18 mouse cellular contexts compared by ENCODE assay signal in the genomic region with DNA sequence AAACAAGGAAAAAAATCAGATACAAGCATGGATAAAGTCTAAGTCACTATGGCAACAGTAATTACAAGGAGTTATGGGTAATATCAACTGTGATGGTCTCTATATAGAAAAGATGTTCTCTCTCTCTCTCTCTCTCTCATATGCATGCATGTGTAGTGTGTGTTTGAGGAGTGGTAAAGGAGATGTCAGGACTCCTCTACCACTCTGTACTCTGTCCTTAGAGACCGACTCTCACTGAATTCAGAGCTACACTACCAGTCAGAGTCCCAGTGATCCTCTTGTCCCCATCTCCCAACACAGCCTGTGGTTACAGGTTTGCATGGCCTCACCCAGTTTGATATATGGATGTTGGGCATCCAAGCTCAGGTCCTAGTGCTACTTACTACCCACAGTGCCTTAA.
DNase-seq lines count a peak whose midpoint lies in the region; ATAC-seq and TF ChIP-seq lines count a peak whose summit lies in the region.
"Had no signal": no experiment of that assay in that cellular context is flagged by ENCODE, and none has a peak within 500 bp of the region (broad histone marks: within the 10 kb centered on the region; RNA-seq: fewer than 3 reads in every experiment).

No protein-coding gene starts in this region.

- H3K9ac ChIP-seq in forebrain, embryonic 11.5 days (ENCODE audit: low read length): no peak overlapping the region
- no peak overlapping the region for H3K9ac ChIP-seq in neural tube, embryonic 11.5 days (ENCODE audit: low read length)
- H3K9ac ChIP-seq in hindbrain, postnatal 0 days (replicated peaks; ENCODE audit: low read length): no peak overlapping the region
- H3K9ac ChIP-seq: liver, embryonic 14.5 days; lung, embryonic 14.5 days had no signal

- H3K36me3 ChIP-seq in forebrain, embryonic 11.5 days (ENCODE audit: control insufficient read depth, insufficient read depth, low read length): no peaks in the 10 kb centered on the region
- no peaks in the 10 kb centered on the region for H3K36me3 ChIP-seq in forebrain, embryonic 10.5 days (replicated peaks)
- no peaks in the 10 kb centered on the region for H3K36me3 ChIP-seq in neural tube, embryonic 11.5 days (ENCODE audit: control insufficient read depth, insufficient read depth, low read length)
- no peaks in the 10 kb centered on the region for H3K36me3 ChIP-seq in hindbrain, postnatal 0 days (ENCODE audit: insufficient read depth, low read length)
- H3K36me3 ChIP-seq: heart, embryonic 10.5 days had no signal

- no peak overlapping the region for H3K4me2 ChIP-seq in forebrain, embryonic 11.5 days (ENCODE audit: low read depth, low read length, severe bottlenecking)
- no peak overlapping the region for H3K4me2 ChIP-seq in neural tube, embryonic 11.5 days (ENCODE audit: low read depth)
- H3K4me2 ChIP-seq in hindbrain, postnatal 0 days (ENCODE audit: low read depth, low read length): no peak overlapping the region
- H3K4me2 ChIP-seq: lung, embryonic 14.5 days had no signal

- H3K4me3 ChIP-seq in forebrain, embryonic 11.5 days (ENCODE audit: low read depth, low read length): no peak overlapping the region
- no peak overlapping the region for H3K4me3 ChIP-seq in forebrain, embryonic 10.5 days
- H3K4me3 ChIP-seq in neural tube, embryonic 11.5 days (ENCODE audit: low read depth, low read length): no peak overlapping the region
- no peak overlapping the region for H3K4me3 ChIP-seq in hindbrain, postnatal 0 days (ENCODE audit: low read length)
- H3K4me3 ChIP-seq: heart, embryonic 10.5 days; left cerebral cortex, adult 2 months had no signal

- peak; percentile 46 for ATAC-seq in forebrain, embryonic 11.5 days (replicated peaks; ENCODE audit: low FRiP score)
- ATAC-seq in neural tube, embryonic 11.5 days (ENCODE audit: insufficient read depth, low FRiP score, low TSS enrichment): 0 out of 2 replicates have a peak, but pooled peaks have one; percentile 17
- no peak for ATAC-seq in hindbrain, postnatal 0 days

- no peak overlapping the region for H3K27ac ChIP-seq in forebrain, embryonic 11.5 days (ENCODE audit: low read depth, low read length)
- no peak overlapping the region; the same call in 1 of the 2 replicates for H3K27ac ChIP-seq in forebrain, embryonic 10.5 days
- H3K27ac ChIP-seq in neural tube, embryonic 11.5 days (ENCODE audit: low read depth, low read length): no peak overlapping the region
- H3K27ac ChIP-seq in hindbrain, postnatal 0 days: peak overlapping the region; percentile 26; the same call in 1 of the 2 replicates
- H3K27ac ChIP-seq: heart, embryonic 10.5 days; kidney, postnatal 0 days; left cerebral cortex, adult 2 months; liver, embryonic 14.5 days had no signal

- H3K9me3 ChIP-seq in forebrain, embryonic 11.5 days (ENCODE audit: control insufficient read depth, low read length): no peaks in the 10 kb centered on the region
- no peaks in the 10 kb centered on the region for H3K9me3 ChIP-seq in forebrain, embryonic 10.5 days
- H3K9me3 ChIP-seq in neural tube, embryonic 11.5 days (ENCODE audit: control insufficient read depth, low read length): no peaks in the 10 kb centered on the region
- no peaks in the 10 kb centered on the region for H3K9me3 ChIP-seq in hindbrain, postnatal 0 days (ENCODE audit: low read length)
- H3K9me3 ChIP-seq: heart, embryonic 10.5 days had no signal

- peaks cover 2% of the 10 kb centered on the region; the same call in 1 of the 2 replicates for H3K4me1 ChIP-seq in forebrain, embryonic 11.5 days (replicated peaks; ENCODE audit: control insufficient read depth, insufficient read depth, low read length)
- H3K4me1 ChIP-seq in forebrain, embryonic 10.5 days: peaks cover 16% of the 10 kb centered on the region
- H3K4me1 ChIP-seq in neural tube, embryonic 11.5 days (ENCODE audit: control insufficient read depth, insufficient read depth, low read length): no peaks in the 10 kb centered on the region
- H3K4me1 ChIP-seq in hindbrain, postnatal 0 days (ENCODE audit: insufficient read depth, low read length): peaks cover 5% of the 10 kb centered on the region; the same call in 1 of the 2 replicates
- H3K4me1 ChIP-seq: heart, embryonic 10.5 days had no signal

- no peak for DNase-seq in forebrain, embryonic 11.5 days (ENCODE audit: low spot score)
- no peak for DNase-seq in forebrain, embryonic 10.5 days (ENCODE audit: extremely low spot score, low spot score)
- no peak for DNase-seq in neural tube, embryonic 11.5 days (ENCODE audit: low spot score)
- no peak for DNase-seq in neural tube, embryonic 10.5 days (ENCODE audit: extremely low spot score, low spot score)
- DNase-seq in hindbrain, postnatal 0 days (ENCODE audit: low spot score): no peak
- no peak for DNase-seq in frontal cortex, postnatal 10 days (ENCODE audit: low spot score in 2 of 2)
- DNase-seq in adrenal gland, adult 2 months: no peak
- DNase-seq in frontal cortex, postnatal 25 days (ENCODE audit: low spot score in 2 of 2): no peak
- DNase-seq: adrenal gland, postnatal 36 days; cerebellum, adult 11 months; cerebellum, adult 9-11 months; heart, postnatal 4 days; kidney, adult 2 months; lung, embryonic 14.5 days had no signal

- no peak for TF ChIP-seq CTCF in hindbrain, postnatal 0 days (IDR thresholded peaks at IDR 0.05; ENCODE audit: low read depth)

- WGBS in forebrain, embryonic 11.5 days: 54% methylated on average over 1 of the region's 1 CpGs
- WGBS in forebrain, embryonic 10.5 days: 42% methylated on average over 1 of the region's 1 CpGs
- WGBS in neural tube, embryonic 11.5 days: 52% methylated on average over 1 of the region's 1 CpGs
- WGBS in hindbrain, postnatal 0 days: 21% methylated on average over 1 of the region's 1 CpGs

- H3K27me3 ChIP-seq in forebrain, embryonic 11.5 days (ENCODE audit: control insufficient read depth, insufficient read depth, low read length): no peaks in the 10 kb centered on the region
- H3K27me3 ChIP-seq in forebrain, embryonic 10.5 days (ENCODE audit: poor library complexity, severe bottlenecking): no peaks in the 10 kb centered on the region
- H3K27me3 ChIP-seq in neural tube, embryonic 11.5 days (ENCODE audit: control insufficient read depth, insufficient read depth, low read length): no peaks in the 10 kb centered on the region
- H3K27me3 ChIP-seq in hindbrain, postnatal 0 days (ENCODE audit: insufficient read depth, low read length): no peaks in the 10 kb centered on the region
